Mouse (Mus musculus): ENCODE data around the gene Bicd2. TPM values are rescaled to one million over a fixed set of nuclear protein-coding genes. Genes with fewer than 3 reads are reported as not detected.

Bicd2 gene
- polyA plus RNA-seq, 1 experiment from 2014 or later: 32.5 TPM

DNA sequence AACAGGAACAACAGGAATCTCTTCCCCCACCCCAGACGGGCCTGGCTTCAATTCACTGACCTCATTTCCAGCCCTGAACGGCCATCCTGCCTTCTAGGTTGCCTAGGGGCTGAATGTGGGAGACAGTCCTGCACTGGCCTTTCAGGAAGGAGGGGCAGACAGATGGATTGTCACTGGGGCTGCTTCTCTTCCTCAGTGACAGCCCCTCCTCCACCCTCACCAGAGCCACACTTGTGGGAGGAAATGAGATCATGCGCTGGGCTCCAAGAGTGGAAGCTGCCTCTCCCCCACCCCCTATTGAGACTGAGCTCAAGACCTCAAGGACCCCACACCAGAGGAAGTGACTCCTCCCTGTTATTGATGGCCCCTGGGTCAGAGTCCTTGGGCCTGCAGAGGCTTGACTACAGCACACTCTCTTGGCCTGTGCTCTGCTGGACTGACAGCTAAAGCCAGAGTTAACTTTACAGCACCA, 30.1 kb downstream of the Bicd2 start:
- Histone ChIP-seq H3K27me3 (replicated peaks; ENCODE audit: insufficient read depth, low read length) (no peaks in the 10 kb centered on the region), H3K9ac (replicated peaks; ENCODE audit: low read depth) (no peak overlapping the region), H3K4me1 (ENCODE audit: insufficient read depth, low read depth, low read length) (peaks cover 10% of the 10 kb centered on the region; the same call in 1 of the 2 replicates), H3K4me3 (ENCODE audit: low read depth, low read length) (no peak overlapping the region), H3K4me2 (replicated peaks; ENCODE audit: low read depth, low read length) (no peak overlapping the region), H3K27ac (ENCODE audit: low read length) (peak overlapping the region; percentile 83), H3K9me3 (ENCODE audit: low read length) (no peaks in the 10 kb centered on the region), H3K36me3 (ENCODE audit: insufficient read depth, low read length) (peaks cover 4% of the 10 kb centered on the region; the same call in 1 of the 2 replicates)
- peak; percentile 93 for DNase-seq (ENCODE audit: low spot score)
- TF ChIP-seq CTCF (IDR thresholded peaks at IDR 0.05) (peak; percentile 25), EP300 (IDR thresholded peaks at IDR 0.05) (peak; percentile 91)
- 7% methylated on average over 3 of the region's 3 CpGs for WGBS
- peak; percentile 97 for ATAC-seq

DNA sequence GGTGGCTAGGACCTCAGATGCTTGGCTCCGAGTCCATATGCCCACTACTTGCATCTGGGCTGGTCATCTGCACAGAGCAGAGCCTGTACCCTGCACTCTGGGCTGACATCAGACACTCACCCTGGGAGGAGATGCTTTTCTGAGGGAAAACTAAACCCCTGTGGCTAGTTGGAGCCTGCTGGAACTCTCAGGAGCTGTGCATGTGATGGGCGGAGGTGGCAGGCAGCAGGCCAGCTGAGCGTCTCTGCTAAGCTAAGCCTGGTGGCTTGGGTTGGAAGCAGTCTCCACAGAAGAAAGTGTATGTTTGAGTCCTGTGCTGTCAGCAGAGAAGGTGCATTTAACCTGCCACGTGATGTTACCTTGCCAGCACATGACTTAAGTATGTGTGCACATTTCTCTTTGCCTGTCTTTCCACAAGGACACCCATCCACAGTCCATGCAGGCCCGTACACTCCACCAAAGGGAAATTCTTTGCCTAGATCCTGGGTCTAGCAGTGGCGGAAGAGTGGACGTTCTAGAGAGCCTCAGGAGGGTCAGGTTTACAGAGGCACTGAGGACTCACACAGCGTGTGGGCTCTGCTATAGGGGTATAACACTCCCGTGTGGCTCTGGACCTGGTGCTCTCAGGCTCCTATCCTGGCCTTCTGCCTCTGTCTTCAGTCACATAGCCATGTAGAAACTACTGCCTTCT, 31.1 kb downstream of the Bicd2 start:
- ATAC-seq (no peak), DNase-seq (ENCODE audit: low spot score) (no peak)
- H3K36me3 ChIP-seq (ENCODE audit: insufficient read depth, low read length): peaks cover 4% of the 10 kb centered on the region; the same call in 1 of the 2 replicates

DNA sequence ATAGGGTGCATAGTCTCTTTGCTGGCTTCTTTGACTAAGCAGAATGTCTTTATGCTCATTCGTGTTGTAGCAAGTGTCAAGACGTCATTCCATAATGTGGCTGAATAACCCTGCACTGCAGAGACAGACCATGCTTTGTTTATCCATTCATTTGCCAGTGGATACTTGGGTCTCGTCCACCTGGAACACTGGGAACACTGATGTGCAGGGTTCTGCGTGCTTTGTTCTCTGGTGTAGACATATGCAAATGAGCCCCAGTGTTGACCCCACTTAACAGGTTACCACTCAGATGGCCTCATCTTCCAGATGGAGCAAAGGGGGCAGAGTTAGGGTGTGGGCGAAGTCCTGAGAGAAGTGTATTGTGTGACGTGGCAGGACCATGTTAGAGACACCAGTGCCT, 32.9 kb downstream of the Bicd2 start:
- TF ChIP-seq CTCF (IDR thresholded peaks at IDR 0.05) (no peak), EP300 (IDR thresholded peaks at IDR 0.05) (no peak)
- DNase-seq (ENCODE audit: low spot score): no peak
- no peak overlapping the region for H3K4me3 ChIP-seq (ENCODE audit: low read depth, low read length)
- no peak overlapping the region for H3K27ac ChIP-seq (ENCODE audit: low read length)
- no peaks in the 10 kb centered on the region for H3K9me3 ChIP-seq (ENCODE audit: low read length)
- H3K36me3 ChIP-seq (ENCODE audit: insufficient read depth, low read length): peaks cover 13% of the 10 kb centered on the region
- ATAC-seq: no peak
- no peak overlapping the region for H3K4me2 ChIP-seq (replicated peaks; ENCODE audit: low read depth, low read length)
- no peaks in the 10 kb centered on the region for H3K27me3 ChIP-seq (replicated peaks; ENCODE audit: insufficient read depth, low read length)
- H3K4me1 ChIP-seq (ENCODE audit: insufficient read depth, low read depth, low read length): peaks cover 5% of the 10 kb centered on the region; the same call in 1 of the 2 replicates
- no peak overlapping the region for H3K9ac ChIP-seq (replicated peaks; ENCODE audit: low read depth)
- WGBS: 58% methylated on average over 6 of the region's 6 CpGs

More for the DNA sequence above, 31.1 kb downstream of the Bicd2 start:
- Histone ChIP-seq H3K4me2 (replicated peaks; ENCODE audit: low read depth, low read length) (no peak overlapping the region), H3K4me3 (ENCODE audit: low read depth, low read length) (no peak overlapping the region), H3K27me3 (replicated peaks; ENCODE audit: insufficient read depth, low read length) (no peaks in the 10 kb centered on the region), H3K27ac (ENCODE audit: low read length) (peak overlapping the region; percentile 71), H3K4me1 (ENCODE audit: insufficient read depth, low read depth, low read length) (peaks cover 10% of the 10 kb centered on the region; the same call in 1 of the 2 replicates), H3K9ac (replicated peaks; ENCODE audit: low read depth) (0 out of 2 replicates have a peak overlapping the region, but pooled peaks have one; percentile 8), H3K9me3 (ENCODE audit: low read length) (no peaks in the 10 kb centered on the region)
- WGBS: 82% methylated on average over 9 of the region's 9 CpGs
- TF ChIP-seq EP300 (IDR thresholded peaks at IDR 0.05): no peak
- TF ChIP-seq CTCF (IDR thresholded peaks at IDR 0.05): no peak

DNA sequence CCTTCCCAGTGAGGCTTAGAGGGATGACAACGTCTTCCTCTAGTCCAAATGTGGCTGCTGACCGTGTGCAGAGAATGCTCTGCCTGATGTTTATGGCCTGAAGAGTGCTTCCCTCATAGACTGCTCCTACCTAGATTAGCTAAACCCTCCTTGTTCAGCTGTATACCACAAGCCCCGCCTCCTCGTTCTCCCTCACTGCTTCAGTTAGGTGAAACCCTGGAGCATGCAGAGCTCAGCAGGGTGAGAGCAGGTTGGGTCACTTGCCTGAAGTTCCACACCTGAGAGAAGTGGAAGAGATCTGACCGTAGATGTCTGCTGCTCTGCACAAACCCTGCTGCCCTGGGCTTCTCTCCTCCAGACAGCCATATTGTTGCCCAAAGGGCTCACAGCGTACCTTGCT, 33.3 kb downstream of the Bicd2 start:
- ATAC-seq: no peak
- H3K4me1 ChIP-seq (ENCODE audit: insufficient read depth, low read depth, low read length): peaks cover 5% of the 10 kb centered on the region; the same call in 1 of the 2 replicates
- H3K4me2 ChIP-seq (replicated peaks; ENCODE audit: low read depth, low read length): no peak overlapping the region
- no peak overlapping the region for H3K4me3 ChIP-seq (ENCODE audit: low read depth, low read length)
- no peaks in the 10 kb centered on the region for H3K27me3 ChIP-seq (replicated peaks; ENCODE audit: insufficient read depth, low read length)
- no peaks in the 10 kb centered on the region for H3K9me3 ChIP-seq (ENCODE audit: low read length)
- no peak overlapping the region for H3K9ac ChIP-seq (replicated peaks; ENCODE audit: low read depth)
- no peak for TF ChIP-seq CTCF (IDR thresholded peaks at IDR 0.05)
- no peak for TF ChIP-seq EP300 (IDR thresholded peaks at IDR 0.05)
- no peak overlapping the region for H3K27ac ChIP-seq (ENCODE audit: low read length)
- 62% methylated on average over 6 of the region's 6 CpGs for WGBS
- DNase-seq (ENCODE audit: low spot score): peak; percentile 20
- peaks cover 17% of the 10 kb centered on the region for H3K36me3 ChIP-seq (ENCODE audit: insufficient read depth, low read length)

DNA sequence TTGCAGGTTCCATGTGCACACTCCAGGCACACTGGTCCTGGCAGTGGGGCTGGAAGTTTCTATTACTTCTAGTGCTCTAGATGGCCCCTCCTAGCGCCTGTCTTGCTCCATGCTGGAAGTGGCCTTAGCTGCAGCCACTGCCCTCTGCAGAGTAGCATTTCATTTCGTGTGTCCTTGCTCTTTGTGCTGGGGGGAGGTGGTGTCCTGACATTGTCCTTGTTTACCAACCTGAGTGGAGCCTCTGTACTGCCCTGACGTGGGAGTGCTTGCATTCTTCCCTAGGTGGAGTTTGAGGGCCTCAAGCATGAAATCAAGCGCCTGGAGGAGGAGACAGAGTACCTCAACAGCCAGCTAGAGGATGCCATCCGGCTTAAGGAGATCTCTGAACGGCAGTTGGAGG, 36.2 kb downstream of the Bicd2 start:
- Histone ChIP-seq H3K27me3 (replicated peaks; ENCODE audit: insufficient read depth, low read length) (no peaks in the 10 kb centered on the region), H3K9ac (replicated peaks; ENCODE audit: low read depth) (no peak overlapping the region), H3K4me1 (ENCODE audit: insufficient read depth, low read depth, low read length) (no peaks in the 10 kb centered on the region), H3K36me3 (ENCODE audit: insufficient read depth, low read length) (peaks cover 37% of the 10 kb centered on the region), H3K4me2 (replicated peaks; ENCODE audit: low read depth, low read length) (no peak overlapping the region), H3K4me3 (ENCODE audit: low read depth, low read length) (no peak overlapping the region), H3K27ac (ENCODE audit: low read length) (no peak overlapping the region), H3K9me3 (ENCODE audit: low read length) (no peaks in the 10 kb centered on the region)
- TF ChIP-seq CTCF (IDR thresholded peaks at IDR 0.05): no peak
- no peak for TF ChIP-seq EP300 (IDR thresholded peaks at IDR 0.05)
- DNase-seq (ENCODE audit: low spot score) (no peak), ATAC-seq (peak; percentile 25; the same call in 1 of the 2 replicates)
- 64% methylated on average over 6 of the region's 6 CpGs for WGBS

DNA sequence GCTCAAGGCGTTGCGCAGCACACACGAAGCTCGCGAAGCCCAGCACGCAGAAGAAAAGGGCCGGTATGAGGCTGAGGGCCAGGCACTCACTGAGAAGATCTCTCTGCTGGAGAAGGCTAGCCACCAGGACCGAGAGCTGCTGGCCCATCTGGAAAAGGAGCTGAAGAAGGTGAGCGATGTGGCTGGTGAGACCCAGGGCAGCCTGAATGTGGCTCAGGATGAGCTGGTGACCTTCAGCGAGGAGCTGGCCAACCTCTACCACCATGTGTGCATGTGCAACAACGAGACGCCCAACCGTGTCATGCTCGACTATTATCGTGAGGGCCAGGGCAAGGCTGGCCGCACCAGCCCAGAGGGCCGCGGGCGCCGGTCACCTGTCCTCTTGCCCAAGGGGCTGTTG, 37.9 kb downstream of the Bicd2 start:
- no peak overlapping the region for H3K4me2 ChIP-seq (replicated peaks; ENCODE audit: low read depth, low read length)
- no peaks in the 10 kb centered on the region for H3K27me3 ChIP-seq (replicated peaks; ENCODE audit: insufficient read depth, low read length)
- peaks cover 47% of the 10 kb centered on the region for H3K36me3 ChIP-seq (ENCODE audit: insufficient read depth, low read length)
- H3K9ac ChIP-seq (replicated peaks; ENCODE audit: low read depth): no peak overlapping the region
- TF ChIP-seq EP300 (IDR thresholded peaks at IDR 0.05) (no peak), CTCF (IDR thresholded peaks at IDR 0.05) (no peak)
- DNase-seq (ENCODE audit: low spot score) (no peak), ATAC-seq (no peak)
- no peaks in the 10 kb centered on the region for H3K4me1 ChIP-seq (ENCODE audit: insufficient read depth, low read depth, low read length)
- no peak overlapping the region for H3K4me3 ChIP-seq (ENCODE audit: low read depth, low read length)
- 93% methylated on average over 20 of the region's 20 CpGs for WGBS
- no peak overlapping the region for H3K27ac ChIP-seq (ENCODE audit: low read length)
- no peaks in the 10 kb centered on the region for H3K9me3 ChIP-seq (ENCODE audit: low read length)

Data from lung, postnatal 0 days (tissue).